Mouse (Mus musculus) limb, embryonic 11.5 days (tissue): ENCODE data around the gene C2cd4a. TPM values are rescaled to one million over a fixed set of nuclear protein-coding genes. Genes with fewer than 3 reads are reported as not detected.

Experiments
- ATAC-seq: fragments of 200-750 bp; cut with Nextera tagmentation; 2 replicates; pipeline ENCODE4 v1.8.0; 2017; ENCODE audit warnings: low read depth; ENCODE audit not compliant: insufficient number of reproducible peaks, low FRiP score, low TSS enrichment
- DNase-seq: peaks from one replicate; pipeline ENCODE4 v3.0.0-alpha.2; 2015; ENCODE audit warnings: low spot score
- H3K27ac ChIP-seq: fragments of 300-500 bp; sonication (generic); replicated peaks from 2 replicates; pipeline ENCODE4 v1.5.1; 2014; ENCODE audit warnings: low read depth, mild to moderate bottlenecking, low read length
- H3K27me3 ChIP-seq: fragments of 300-500 bp; sonication (generic); 2 replicates; pipeline ENCODE4 v1.6.1; 2014; ENCODE audit warnings: mild to moderate bottlenecking, low read length, mixed read lengths; ENCODE audit not compliant: control insufficient read depth, insufficient read depth
- H3K36me3 ChIP-seq: fragments of 300-500 bp; sonication (generic); 2 replicates; pipeline ENCODE4 v1.6.1; 2014; ENCODE audit warnings: mild to moderate bottlenecking, low read length, moderate library complexity, mixed read lengths; ENCODE audit not compliant: control insufficient read depth, insufficient read depth
- H3K4me1 ChIP-seq: fragments of 300-500 bp; sonication (generic); 2 replicates; pipeline ENCODE4 v1.6.1; 2014; ENCODE audit warnings: low read length, mixed read lengths; ENCODE audit not compliant: control insufficient read depth, insufficient read depth
- H3K4me2 ChIP-seq: fragments of 300-500 bp; sonication (generic); 2 replicates; pipeline ENCODE4 v1.6.1; 2014; ENCODE audit warnings: low read depth, mild to moderate bottlenecking, moderate library complexity; ENCODE audit not compliant: severe bottlenecking
- H3K4me3 ChIP-seq: fragments of 300-500 bp; sonication (generic); 2 replicates; pipeline ENCODE4 v1.5.1; 2014; ENCODE audit warnings: low read depth, low read length
- H3K9ac ChIP-seq: fragments of 300-500 bp; sonication (generic); 2 replicates; pipeline ENCODE4 v1.6.1; 2014; ENCODE audit warnings: mild to moderate bottlenecking, low read length
- H3K9me3 ChIP-seq: fragments of 300-500 bp; sonication (generic); 2 replicates; pipeline ENCODE4 v1.6.1; 2016; ENCODE audit warnings: low read length; ENCODE audit not compliant: control insufficient read depth
- whole genome bisulfite sequencing: fragments of 180-500 bp; shearing (Covaris S2); extraction: QIAGEN DNeasy Blood & Tissue Kit; methylation state at CpG from one replicate; pipeline ENCODE4 v1.1.7; 2014; 5-methylcytosine and 5-hydroxymethylcytosine counted together
- polyA plus RNA-seq: library from polyadenylated mRNA; unstranded; fragments of >200 nt; fragmentation: Nextera tagmentation; extraction: Ambion mirVana; gene quantifications from 2 replicates; pipeline ENCODE4 v1.2.1, GENCODE M21; 2014

The C2cd4a gene
- 0.11 and 0.23 TPM in 2 replicates for polyA plus RNA-seq

DNA sequence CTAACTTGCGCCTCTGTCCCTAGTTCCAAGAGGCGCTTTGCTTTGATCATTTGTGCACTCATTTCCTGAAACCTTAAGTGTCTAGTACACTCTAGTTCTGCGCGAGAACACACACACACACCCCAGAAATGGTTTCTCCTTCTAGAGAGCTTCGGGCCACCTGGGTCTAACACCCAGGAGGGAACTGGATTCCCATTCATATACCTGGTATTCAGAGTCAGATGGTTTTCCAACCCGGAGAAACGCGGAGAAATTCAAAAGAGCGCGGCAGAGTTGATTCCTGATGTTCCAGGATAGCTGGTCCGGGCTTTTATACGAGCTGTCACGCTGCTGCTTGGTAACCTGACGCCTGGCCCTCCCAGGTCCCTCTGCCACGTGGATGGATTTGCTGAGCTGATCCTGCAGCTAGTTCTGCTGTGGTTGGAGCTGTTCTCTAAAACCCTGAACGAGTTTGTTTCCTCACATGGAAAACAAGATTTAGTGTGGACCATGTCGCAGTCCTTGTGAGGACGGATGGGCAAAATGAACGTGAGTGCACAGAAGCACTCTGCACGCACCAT, at the start of gene C2cd4a:
TSS of gene C2cd4a (minus strand) at position 285 of the 560 bp plus-strand sequence.
- H3K4me1 ChIP-seq: 0 out of 2 replicates have a peak, but pooled peaks cover 9% of the 10 kb centered on the region
- ATAC-seq (no peak), DNase-seq (peak; percentile 79)
- peak within 1 kb of the TSS; percentile 45; the same call in 1 of the 2 replicates for H3K9ac ChIP-seq
- H3K27ac ChIP-seq: no peak within 1 kb of the TSS
- WGBS: 3% methylated on average over 20 of the region's 20 CpGs
- H3K4me2 ChIP-seq: peak within 1 kb of the TSS; percentile 91
- H3K4me3 ChIP-seq: peak within 1 kb of the TSS; percentile 51
- H3K27me3 ChIP-seq: peaks cover 24% of the 10 kb centered on the region
- H3K36me3 ChIP-seq: no peaks in the 10 kb centered on the region
- H3K9me3 ChIP-seq: no peaks in the 10 kb centered on the region

DNA sequence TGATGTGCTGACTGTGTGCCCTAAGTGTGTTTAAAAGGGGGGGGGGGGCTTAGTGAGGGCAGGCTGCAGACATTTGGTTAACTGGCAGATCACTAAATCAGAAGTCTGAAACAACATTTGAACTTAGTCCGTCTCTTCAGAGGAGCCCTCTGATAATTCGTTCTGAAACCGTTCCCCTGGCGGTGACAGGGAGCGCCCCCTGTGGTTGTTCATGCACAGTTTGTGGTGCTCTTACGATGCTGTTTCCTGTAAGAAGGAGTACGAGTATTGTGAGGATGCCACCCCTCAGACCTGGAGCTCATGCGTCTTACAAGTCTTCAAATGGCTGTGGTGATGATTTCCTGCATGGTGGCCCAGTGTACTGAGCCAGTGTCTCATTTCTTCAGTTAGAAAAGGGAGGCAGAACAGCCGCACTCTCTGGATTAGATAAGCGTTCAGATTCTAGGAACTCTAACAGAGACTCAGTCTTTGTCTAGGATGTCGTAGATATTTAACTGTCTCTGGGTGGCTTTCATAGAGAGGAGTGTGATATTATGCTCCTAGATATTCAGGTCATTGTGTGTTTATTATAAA, 46.2 kb upstream of the C2cd4a start:
- Histone ChIP-seq H3K9ac (no peak overlapping the region), H3K27ac (no peak overlapping the region), H3K4me1 (no peaks in the 10 kb centered on the region), H3K4me3 (no peak overlapping the region), H3K36me3 (peaks cover 2% of the 10 kb centered on the region; the same call in 1 of the 2 replicates), H3K4me2 (no peak overlapping the region), H3K27me3 (no peaks in the 10 kb centered on the region), H3K9me3 (no peaks in the 10 kb centered on the region)
- WGBS: 87% methylated on average over 11 of the region's 11 CpGs
- ATAC-seq: no peak
- DNase-seq: no peak

DNA sequence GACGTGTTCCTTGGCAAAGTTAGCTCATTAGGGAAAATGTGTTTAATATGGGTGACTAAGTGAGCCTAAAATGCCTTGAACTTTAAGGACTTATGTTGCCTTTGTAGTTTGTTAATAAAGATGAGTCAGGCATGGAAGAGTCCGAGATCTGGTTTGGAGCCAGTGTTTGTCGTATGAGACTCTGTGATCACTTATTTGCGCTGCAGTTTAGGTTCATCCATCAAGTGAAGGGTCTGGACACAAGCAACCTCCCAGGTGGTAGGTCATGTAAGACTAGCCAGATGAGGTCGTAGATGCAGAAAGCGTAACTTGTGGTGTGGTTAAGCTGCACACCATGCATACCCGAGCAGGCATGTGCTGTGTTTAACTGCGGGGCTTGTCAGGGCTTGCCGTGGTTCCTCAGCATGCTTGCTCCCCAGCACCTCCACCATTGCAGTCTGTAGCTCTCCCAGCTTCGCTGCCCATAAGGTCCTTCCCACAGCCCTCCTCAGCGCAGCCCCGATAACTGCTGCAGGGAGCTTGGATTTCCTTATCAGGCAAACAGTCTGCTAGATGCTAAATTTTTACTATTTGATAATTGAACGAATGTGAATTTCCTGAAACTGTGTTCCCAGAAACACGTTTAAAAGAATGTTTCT, 45.1 kb upstream of the C2cd4a start:
- Histone ChIP-seq H3K9ac (no peak overlapping the region), H3K27ac (no peak overlapping the region), H3K4me2 (no peak overlapping the region), H3K4me1 (no peaks in the 10 kb centered on the region), H3K27me3 (no peaks in the 10 kb centered on the region), H3K4me3 (no peak overlapping the region), H3K36me3 (peaks cover 2% of the 10 kb centered on the region; the same call in 1 of the 2 replicates), H3K9me3 (no peaks in the 10 kb centered on the region)
- ATAC-seq (no peak), DNase-seq (peak; percentile 44)
- WGBS: 46% methylated on average over 14 of the region's 14 CpGs

DNA sequence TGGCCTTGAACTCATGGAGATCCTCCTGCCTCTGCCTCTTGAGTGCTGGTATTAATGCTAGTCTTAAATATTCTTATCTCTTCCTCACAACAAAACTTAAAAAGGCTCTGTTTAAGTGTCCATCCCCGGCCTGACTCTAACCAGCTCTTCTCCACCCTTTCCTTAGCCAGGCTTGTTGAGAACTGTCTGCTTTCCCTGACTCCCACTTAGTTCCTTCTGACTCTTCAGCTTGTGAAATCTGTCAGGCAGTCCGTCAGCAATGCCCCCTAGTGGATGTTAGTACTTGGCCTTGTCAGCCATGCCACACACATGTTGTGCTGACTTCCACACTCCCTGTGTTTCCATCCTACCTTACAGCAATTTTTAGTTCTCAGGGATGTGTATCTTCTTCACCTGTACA, 43.2 kb upstream of the C2cd4a start:
- 52% methylated on average over 2 of the region's 2 CpGs for WGBS
- Histone ChIP-seq H3K4me2 (no peak overlapping the region), H3K36me3 (0 out of 2 replicates have a peak, but pooled peaks cover 2% of the 10 kb centered on the region), H3K27me3 (no peaks in the 10 kb centered on the region), H3K9me3 (no peaks in the 10 kb centered on the region), H3K9ac (no peak overlapping the region), H3K4me3 (no peak overlapping the region), H3K4me1 (no peaks in the 10 kb centered on the region), H3K27ac (no peak overlapping the region)
- ATAC-seq: no peak
- DNase-seq: peak; percentile 24

- Histone ChIP-seq H3K36me3 (0 out of 2 replicates have a peak, but pooled peaks cover 2% of the 10 kb centered on the region), H3K27me3 (no peaks in the 10 kb centered on the region), H3K27ac (no peak overlapping the region), H3K4me2 (no peak overlapping the region), H3K9ac (no peak overlapping the region), H3K4me1 (no peaks in the 10 kb centered on the region), H3K9me3 (no peaks in the 10 kb centered on the region), H3K4me3 (no peak overlapping the region)
- no peak for DNase-seq
- no peak for ATAC-seq
- 82% methylated on average over 7 of the region's 7 CpGs for WGBS
These were observed 42.5 kb upstream of the C2cd4a start for GRCm38 (mm10) chr9:67874522-67875222.

GRCm38 (mm10) chr9:67869691-67870450, 37.7 kb upstream of the C2cd4a start:
- H3K9ac ChIP-seq: no peak overlapping the region
- H3K4me2 ChIP-seq: no peak overlapping the region
- H3K27ac ChIP-seq: no peak overlapping the region
- DNase-seq (no peak), ATAC-seq (no peak)
- H3K9me3 ChIP-seq: no peaks in the 10 kb centered on the region
- H3K27me3 ChIP-seq: no peaks in the 10 kb centered on the region
- no peak overlapping the region for H3K4me3 ChIP-seq
- H3K36me3 ChIP-seq: no peaks in the 10 kb centered on the region
- 0 out of 2 replicates have a peak, but pooled peaks cover 8% of the 10 kb centered on the region for H3K4me1 ChIP-seq
- WGBS: 89% methylated on average over 16 of the region's 16 CpGs

GRCm38 (mm10) chr9:67867411-67867810, 35.3 kb upstream of the C2cd4a start:
- ATAC-seq: no peak
- 74% methylated on average over 6 of the region's 6 CpGs for WGBS

DNA sequence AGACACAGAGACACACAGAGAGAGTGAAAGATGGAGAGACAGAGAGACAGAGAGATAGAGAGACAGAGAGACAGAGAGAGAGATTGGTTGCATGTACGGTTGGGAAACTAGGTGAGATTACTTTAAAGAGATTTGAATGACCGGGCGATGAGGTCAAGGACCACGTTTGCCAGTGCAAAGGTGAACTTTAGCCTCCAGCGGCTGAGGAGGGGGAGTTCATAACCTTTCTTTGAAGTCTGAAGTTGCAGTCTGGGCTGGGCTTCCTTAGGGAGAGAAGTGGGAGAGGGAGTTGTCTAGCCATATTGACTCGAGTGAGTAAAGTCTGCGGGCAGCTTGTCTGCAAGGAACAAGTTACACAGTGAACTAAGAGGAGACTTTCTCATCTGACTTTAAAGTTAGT, 33.3 kb upstream of the C2cd4a start:
- ATAC-seq: no peak
- H3K27me3 ChIP-seq: no peaks in the 10 kb centered on the region
- H3K27ac ChIP-seq: no peak overlapping the region
- 20% methylated on average over 7 of the region's 7 CpGs for WGBS
- no peak overlapping the region for H3K4me2 ChIP-seq
- H3K36me3 ChIP-seq: no peaks in the 10 kb centered on the region
- H3K9ac ChIP-seq: no peak overlapping the region
- 0 out of 2 replicates have a peak, but pooled peaks cover 8% of the 10 kb centered on the region for H3K4me1 ChIP-seq
- H3K9me3 ChIP-seq: no peaks in the 10 kb centered on the region
- H3K4me3 ChIP-seq: no peak overlapping the region
- no peak for DNase-seq

More at GRCm38 (mm10) chr9:67867411-67867810, 35.3 kb upstream of the C2cd4a start:
- H3K4me3 ChIP-seq: no peak overlapping the region
- no peak overlapping the region for H3K27ac ChIP-seq
- H3K9ac ChIP-seq: no peak overlapping the region
- no peak for DNase-seq
- H3K36me3 ChIP-seq: no peaks in the 10 kb centered on the region
- H3K9me3 ChIP-seq: no peaks in the 10 kb centered on the region
- H3K27me3 ChIP-seq: no peaks in the 10 kb centered on the region
- H3K4me2 ChIP-seq: no peak overlapping the region
- H3K4me1 ChIP-seq: 0 out of 2 replicates have a peak, but pooled peaks cover 8% of the 10 kb centered on the region
